Mouse (Mus musculus) embryo, embryonic 10.5 days (tissue): Measurements from ENCODE around the gene Naip6.
"Not testable (repeated sequence)": the region's sequence is repeated elsewhere in the genome, so short reads cannot be mapped to it uniquely, and the experiment has no call there.

Experiments used
- DNase-seq: peaks from one replicate; pipeline ENCODE4 v3.0.0-alpha.2; 2015; ENCODE audit warnings: low spot score

The Naip6 gene

DNA sequence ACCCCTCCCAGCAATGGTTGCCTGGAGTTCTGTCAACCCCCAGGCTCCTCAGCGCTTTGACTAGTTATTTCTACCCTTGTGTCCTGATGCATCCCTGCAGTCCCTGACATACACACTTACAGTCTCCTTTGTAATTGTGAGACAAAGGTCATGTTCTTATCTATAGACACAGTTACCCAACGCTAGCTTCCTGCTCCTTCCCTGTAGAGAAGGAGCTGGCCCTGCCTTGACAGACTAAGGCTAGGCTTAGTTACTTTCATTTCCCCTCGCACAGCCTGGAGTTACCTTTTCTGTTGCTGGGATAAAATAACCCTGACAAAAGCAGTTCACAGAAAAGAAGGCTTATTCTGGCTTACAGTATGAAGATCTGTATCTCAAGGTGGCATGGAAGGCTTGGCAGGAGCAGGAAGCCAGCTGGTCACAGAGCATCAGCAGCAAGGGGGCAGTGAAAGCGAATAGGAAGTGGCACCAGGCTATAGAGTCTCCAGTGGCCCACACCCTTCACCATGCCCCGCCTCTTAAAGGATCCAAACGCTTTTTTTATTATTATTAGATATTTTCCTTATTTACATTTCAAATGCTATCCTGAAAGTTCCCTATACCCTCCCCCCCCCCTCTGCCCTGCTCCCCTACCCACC lies at the start of gene Naip6:
Naip6 (minus strand) TSS at position 419 of the 638 bp plus-strand sequence.
- not testable (repeated sequence) for DNase-seq

DNA sequence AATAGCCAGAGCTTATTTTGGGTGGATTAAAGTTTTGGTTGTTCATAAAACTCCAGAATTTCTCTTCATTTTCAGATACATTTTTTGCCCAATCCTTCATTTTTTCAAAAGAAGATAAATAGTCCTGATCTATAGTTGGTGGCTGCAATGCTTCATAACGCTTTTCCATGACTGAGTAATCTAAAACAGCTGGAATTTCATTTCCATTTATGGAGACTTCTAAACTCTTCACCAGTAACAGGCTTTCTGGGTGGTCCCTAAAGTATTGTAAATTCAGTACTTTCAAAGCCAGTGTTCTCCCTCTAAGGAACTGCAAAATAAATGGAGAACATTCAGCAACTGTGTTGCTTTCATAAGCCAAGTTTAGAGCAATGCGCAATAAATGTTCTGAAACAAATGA lies 34.8 kb upstream of the Naip6 start:
- not testable (repeated sequence) for DNase-seq

DNA sequence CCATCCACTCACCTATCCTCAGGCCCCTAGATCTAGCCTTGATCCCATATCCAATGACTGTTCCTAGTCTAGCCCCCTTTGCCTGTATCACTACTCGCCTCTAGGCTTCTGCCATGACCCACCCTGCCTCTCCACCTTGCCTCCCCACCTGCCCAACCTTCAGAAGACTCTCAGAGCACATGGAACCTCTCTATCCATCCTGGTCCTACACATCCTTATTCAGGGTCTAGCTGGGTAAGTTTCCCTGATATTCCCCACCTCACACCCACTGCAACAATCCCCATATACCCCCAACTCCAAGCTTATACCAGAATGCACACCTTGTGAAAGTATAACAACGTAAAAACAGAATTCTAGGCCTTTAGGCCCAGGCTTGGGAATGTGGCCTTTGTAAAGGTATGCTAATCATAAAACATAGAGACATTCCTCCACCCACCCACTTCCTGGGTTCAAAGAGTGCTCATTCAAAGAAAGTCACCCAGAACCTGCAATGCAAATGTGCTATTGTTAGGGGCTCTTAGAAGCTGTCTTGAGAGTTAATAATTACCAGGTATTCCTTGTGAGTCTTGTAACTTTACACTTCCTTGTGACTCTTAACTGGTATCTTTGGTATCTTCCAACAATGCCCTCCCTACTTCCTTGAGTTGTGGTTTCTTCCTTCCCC lies 32.2 kb upstream of the Naip6 start:
- DNase-seq = not testable (repeated sequence)

DNA sequence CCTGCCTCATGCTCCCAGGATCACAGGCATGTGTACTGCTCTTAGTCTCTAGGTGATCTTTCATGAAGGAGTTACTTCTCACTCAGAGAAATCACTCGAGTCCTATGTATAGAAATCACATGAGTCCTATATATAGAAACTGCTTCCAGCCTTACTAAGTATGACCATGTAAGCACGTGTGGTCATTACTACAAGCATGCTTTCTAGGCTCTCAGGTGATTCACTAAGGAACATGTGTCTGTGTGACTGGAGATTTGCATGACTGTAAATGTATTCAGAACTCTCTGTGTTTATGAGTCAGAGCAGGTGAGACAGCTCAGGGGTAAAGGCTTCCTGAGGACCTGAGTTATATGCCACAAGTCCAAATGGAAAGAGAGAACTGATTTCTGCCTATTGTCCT lies 24.3 kb upstream of the Naip6 start:
- DNase-seq = no peak

DNA sequence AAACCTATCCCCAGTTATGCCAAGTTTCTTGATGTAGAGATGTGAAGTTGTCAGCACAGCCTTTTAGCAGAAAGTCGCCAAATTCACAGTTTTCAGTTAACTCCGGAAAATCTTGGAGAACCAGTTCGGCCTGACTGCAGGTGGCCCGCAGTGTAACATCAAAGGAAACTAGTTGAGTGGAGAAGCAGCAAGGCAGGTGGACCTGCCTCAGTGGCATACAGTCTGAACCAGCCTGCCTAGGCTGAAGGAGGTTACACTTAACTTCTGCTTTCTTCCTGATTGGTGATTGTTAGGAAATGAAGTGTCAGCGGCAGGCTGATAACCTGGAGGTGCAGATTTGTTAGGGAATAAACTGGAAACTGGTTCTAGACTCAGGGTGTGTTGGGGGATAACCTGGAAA lies 14.3 kb upstream of the Naip6 start:
- not testable (repeated sequence) for DNase-seq

DNA sequence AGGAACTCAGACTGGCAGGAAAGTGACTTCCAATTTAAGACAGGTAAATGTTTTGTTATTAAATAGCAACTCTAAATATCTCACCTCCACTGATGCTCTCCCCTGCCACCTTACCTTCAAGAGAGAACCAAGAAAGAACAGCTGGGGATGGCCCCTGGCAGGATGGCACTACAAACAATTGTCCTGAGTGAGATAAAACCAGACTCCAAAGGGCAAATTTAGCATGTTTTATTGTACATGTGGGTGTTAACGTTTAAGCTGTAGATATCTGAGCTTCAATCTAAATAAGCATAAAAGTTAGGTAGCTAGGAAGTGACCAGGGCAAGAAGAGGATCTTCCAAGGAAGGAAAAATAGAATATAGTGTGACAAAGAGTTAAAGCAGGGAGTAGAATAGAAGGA lies 11.4 kb upstream of the Naip6 start:
- not testable (repeated sequence) for DNase-seq

DNA sequence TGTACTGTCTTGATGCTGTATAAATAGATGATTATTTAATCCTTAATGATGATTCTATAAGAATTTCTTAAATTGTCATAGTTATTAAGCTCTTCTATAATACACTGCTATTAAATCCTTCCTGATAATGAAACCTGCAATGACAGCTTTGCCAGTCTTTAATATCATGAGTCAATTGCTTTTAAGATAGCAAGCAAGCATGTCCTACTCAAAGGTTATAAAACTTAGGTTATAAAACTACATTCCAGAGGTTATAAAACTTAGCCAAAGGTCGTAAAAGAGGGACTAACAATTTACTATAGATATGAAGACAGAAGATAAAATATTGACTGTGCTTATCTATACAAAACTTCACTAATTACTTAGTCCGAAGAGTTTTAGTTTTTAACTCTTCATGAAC lies 10.6 kb upstream of the Naip6 start:
- DNase-seq = not testable (repeated sequence)

DNA sequence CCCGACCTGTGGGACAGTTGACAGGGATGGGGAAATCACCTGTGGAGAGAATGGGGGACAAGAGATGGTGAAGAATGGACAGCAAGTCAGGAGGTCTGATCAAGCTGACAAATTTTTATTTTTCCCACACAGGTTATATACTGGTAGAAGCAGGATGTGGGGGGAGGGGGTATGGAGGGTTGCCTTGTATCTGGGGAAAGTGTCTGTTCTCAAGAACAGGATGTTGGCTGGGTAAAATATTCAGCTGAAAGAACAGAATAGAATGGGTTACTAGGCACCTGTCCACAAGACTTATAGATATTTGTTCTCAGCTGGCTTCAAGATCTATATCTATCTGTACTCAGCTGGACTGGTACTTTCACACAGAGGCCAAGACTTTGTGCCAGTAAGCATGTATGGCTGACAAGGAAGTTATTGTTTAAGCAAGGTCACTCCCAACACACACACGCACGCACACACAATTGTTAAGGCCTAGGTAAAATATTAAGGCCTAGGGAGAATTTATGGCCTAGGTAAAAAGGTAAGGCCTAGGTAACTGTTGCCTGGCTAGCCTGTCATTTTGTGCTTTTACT lies 4.9 kb upstream of the Naip6 start:
- not testable (repeated sequence) for DNase-seq

DNA sequence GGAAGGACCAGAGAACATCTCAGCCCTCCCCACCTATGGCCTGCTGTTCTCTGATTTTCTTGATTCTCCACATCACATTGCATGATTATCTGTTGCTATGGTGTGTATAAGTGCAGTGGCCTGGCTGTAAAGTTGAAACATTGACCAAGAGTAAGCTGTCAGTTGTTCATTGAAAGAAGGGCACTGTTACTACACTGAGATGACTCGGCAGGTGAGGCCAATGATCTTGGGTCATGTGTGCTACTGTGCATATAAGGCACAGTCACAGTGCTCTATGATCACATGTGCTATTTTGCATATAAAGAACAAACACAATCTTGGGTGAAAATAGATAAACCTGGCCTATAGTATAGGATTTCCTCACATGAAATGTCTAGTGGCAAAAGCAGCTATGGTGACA lies 32.9 kb downstream of the Naip6 start:
- DNase-seq = no peak

DNA sequence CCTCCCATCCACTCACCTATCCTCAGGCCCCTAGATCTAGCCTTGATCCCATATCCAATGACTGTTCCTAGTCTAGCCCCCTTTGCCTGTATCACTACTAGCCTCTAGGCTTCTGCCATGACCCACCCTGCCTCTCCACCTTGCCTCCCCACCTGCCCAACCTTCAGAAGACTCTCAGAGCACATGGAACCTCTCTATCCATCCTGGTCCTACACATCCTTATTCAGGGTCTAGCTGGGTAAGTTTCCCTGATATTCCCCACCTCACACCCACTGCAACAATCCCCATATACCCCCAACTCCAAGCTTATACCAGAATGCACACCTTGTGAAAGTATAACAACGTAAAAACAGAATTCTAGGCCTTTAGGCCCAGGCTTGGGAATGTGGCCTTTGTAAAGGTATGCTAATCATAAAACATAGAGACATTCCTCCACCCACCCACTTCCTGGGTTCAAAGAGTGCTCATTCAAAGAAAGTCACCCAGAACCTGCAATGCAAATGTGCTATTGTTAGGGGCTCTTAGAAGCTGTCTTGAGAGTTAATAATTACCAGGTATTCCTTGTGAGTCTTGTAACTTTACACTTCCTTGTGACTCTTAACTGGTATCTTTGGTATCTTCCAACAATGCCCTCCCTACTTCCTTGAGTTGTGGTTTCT lies 45.9 kb downstream of the Naip6 start:
- DNase-seq = not testable (repeated sequence)

DNA sequence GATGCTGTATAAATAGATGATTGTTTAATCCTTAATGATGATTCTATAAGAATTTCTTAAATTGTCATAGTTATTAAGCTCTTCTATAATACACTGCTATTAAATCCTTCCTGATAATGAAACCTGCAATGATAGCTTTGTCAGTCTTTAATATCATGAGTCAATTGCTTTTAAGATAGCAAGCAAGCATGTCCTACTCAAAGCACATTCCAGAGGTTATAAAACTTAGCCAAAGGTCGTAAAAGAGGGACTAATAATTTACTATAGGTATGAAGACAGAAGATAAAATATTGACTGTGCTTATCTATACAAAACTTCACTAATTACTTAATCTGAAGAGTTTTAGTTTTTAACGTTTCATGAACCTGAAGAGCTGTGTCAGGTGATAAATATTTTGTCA lies 60.5 kb downstream of the Naip6 start:
- DNase-seq = not testable (repeated sequence)

DNA sequence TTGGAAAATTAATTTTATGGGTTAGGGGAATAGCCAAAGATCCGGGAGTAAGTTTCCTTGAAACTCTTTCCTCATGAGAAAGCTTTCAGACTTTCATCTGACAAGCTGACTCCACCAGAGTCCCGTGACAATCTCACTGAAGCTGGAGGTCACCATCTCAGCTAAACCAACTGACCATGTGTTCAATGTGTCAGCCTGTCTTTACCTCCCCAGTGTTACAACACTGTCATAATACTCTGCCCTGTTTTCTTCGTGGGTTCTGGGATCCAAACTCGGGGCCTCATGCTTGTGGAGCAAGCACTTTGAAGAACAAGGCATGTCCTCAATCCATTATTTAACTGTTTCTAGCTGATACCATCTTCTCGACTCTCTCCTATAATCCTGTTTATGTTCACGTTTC lies 61.5 kb downstream of the Naip6 start:
- DNase-seq = not testable (repeated sequence)

DNA sequence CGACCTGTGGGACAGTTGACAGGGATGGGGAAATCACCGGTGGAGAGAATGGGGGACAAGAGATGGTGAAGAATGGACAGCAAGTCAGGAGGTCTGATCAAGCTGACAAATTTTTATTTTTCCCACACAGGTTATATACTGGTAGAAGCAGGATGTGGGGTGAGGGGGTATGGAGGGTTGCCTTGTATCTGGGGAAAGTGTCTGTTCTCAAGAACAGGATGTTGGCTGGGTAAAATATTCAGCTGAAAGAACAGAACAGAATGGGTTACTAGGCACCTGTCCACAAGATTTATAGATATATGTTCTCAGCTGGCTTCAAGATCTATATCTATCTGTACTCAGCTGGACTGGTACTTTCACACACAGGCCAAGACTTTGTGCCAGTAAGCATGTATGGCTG lies 65.6 kb downstream of the Naip6 start:
- DNase-seq = not testable (repeated sequence)

DNA sequence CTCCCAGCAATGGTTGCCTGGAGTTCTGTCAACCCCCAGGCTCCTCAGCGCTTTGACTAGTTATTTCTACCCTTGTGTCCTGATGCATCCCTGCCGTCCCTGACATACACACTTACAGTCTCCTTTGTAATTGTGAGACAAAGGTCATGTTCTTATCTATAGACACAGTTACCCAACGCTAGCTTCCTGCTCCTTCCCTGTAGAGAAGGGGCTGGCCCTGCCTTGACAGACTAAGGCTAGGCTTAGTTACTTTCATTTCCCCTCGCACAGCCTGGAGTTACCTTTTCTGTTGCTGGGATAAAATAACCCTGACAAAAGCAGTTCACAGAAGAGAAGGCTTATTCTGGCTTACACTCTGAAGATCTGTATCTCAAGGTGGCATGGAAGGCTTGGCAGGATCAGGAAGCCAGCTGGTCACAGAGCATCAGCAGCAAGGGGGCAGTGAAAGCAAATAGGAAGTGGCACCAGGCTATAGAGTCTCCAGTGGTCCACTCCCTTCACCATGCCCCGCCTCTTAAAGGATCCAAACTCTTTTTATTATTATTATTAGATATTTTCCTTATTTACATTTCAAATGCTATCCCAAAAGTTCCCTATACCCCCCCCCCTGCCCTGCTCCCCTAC lies 70.5 kb downstream of the Naip6 start:
- DNase-seq = not testable (repeated sequence)

DNA sequence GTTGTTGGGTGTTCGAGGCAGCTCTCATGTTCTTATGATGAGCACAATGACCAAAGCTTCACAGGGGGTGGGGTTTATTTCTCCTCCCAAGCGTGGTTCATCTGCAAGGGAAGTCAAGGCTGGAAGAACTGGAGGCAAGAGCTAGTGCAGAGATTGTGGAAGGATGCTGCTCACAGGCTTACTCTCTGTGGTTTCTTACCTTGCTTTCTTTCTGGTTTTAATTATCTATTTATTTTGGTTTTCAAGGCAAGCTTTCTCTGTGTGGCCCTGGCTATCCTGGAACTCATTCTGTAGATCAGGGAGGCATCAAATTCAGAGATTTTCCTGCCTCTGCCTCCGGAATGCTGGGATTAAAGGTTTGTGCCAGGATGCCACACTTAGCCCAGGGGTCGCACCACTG lies 71.3 kb downstream of the Naip6 start, which contains the start of gene Naip5:
Naip5 (minus strand) TSS at position 101 of the 400 bp plus-strand sequence.
- DNase-seq = not testable (repeated sequence)

DNA sequence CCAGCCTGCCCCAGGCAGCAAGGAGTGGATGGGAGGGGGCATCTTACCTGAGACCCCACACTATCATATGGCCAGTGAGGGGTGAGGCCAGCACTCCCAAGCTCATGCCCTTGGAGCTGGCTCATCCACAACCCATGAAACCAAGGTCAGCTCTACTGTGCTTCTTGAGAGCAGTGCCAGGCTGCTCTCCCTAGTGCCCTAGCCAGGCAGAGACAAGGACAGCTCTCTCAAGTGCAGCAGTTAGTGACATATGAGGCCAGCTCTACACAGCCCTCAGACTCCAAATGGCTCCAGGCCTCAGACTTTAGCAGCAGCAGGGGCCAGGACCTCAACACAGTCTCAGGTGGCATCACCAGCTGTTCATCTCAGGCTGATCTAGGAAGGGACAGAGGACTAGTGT lies 73.8 kb downstream of the Naip6 start:
- DNase-seq = no peak
